ENCODE assay signal across 8 mouse cellular contexts in genomic region chr17:45805471-45806082, GRCm38 (mm10).
DNase-seq lines count a peak whose midpoint lies in the region; ATAC-seq and TF ChIP-seq lines count a peak whose summit lies in the region.

No protein-coding gene starts in this region.

- no peak for TF ChIP-seq EP300 in CH12.LX (IDR thresholded peaks at IDR 0.05; ENCODE audit: low read length)

- in situ Hi-C loops in CH12.LX (cut with MboI; ENCODE audit: low pct_ligation_motif_present, low pct_unique_long_range_greater_than_20kb, low sequenced_read_pairs) = no loop called here

- H3K79me2 ChIP-seq in CH12.LX (replicated peaks; ENCODE audit: control insufficient read depth, extremely low read depth, insufficient read depth, poor library complexity, severe bottlenecking) = no peaks in the 10 kb centered on the region

- no peaks in the 10 kb centered on the region for H3K36me3 ChIP-seq in CH12.LX (replicated peaks in 1 of 2; ENCODE audit: control insufficient read depth in 1 of 2, insufficient read depth in 1 of 2, low read length in 1 of 2)
- H3K36me3 ChIP-seq in forebrain, embryonic 15.5 days = no peaks in the 10 kb centered on the region
- H3K36me3 ChIP-seq in kidney, embryonic 14.5 days (ENCODE audit: control insufficient read depth, insufficient read depth, low read length) = no peaks in the 10 kb centered on the region

- H3K27me3 ChIP-seq in CH12.LX (replicated peaks) = peaks cover 80% of the 10 kb centered on the region
- peaks cover 6% of the 10 kb centered on the region; the same call in 1 of the 2 replicates for H3K27me3 ChIP-seq in forebrain, embryonic 15.5 days
- H3K27me3 ChIP-seq in kidney, embryonic 14.5 days (ENCODE audit: control insufficient read depth, insufficient read depth, low read length) = peaks cover 9% of the 10 kb centered on the region

- peak in 1 of 2 experiments; percentile 38; a peak in 1 of 4 replicates for TF ChIP-seq CTCF in CH12.LX (conservative IDR thresholded peaks at IDR 0.05 in 1 of 2, IDR thresholded peaks at IDR 0.05 in 1 of 2; ENCODE audit: low read depth in 2 of 2, low read length in 2 of 2)

- dilution Hi-C loops in CH12.LX (cut with MboI; ENCODE audit: extremely low pct_ligation_motif_present, extremely low pct_unique_long_range_greater_than_20kb, low sequenced_read_pairs) = no loop called here

- WGBS in forebrain, embryonic 15.5 days = under 1% methylated on average over 35 of the region's 35 CpGs
- 1% methylated on average over 33 of the region's 35 CpGs for WGBS in kidney, embryonic 14.5 days

- H3K9ac ChIP-seq in CH12.LX (ENCODE audit: insufficient read depth, low read depth) = no peak overlapping the region
- H3K9ac ChIP-seq in forebrain, embryonic 15.5 days (replicated peaks) = no peak overlapping the region; the same call in 1 of the 2 replicates
- H3K9ac ChIP-seq in kidney, embryonic 14.5 days (ENCODE audit: low read depth, low read length) = no peak overlapping the region; the same call in 1 of the 2 replicates

- no peak overlapping the region for H3K27ac ChIP-seq in CH12.LX (ENCODE audit: insufficient read depth, low read depth)
- H3K27ac ChIP-seq in forebrain, embryonic 15.5 days (replicated peaks) = no peak overlapping the region
- H3K27ac ChIP-seq in kidney, embryonic 14.5 days (ENCODE audit: low read depth, low read length) = no peak overlapping the region

- ATAC-seq in cerebellum, adult (ENCODE audit: insufficient number of reproducible peaks, low FRiP score, low TSS enrichment) = no peak
- peak; percentile 53 for ATAC-seq in forebrain, embryonic 15.5 days (replicated peaks)
- ATAC-seq in kidney, embryonic 14.5 days (ENCODE audit: low FRiP score, low TSS enrichment) = peak; percentile 34; the same call in 1 of the 2 replicates

- peaks cover 11% of the 10 kb centered on the region for H3K9me3 ChIP-seq in CH12.LX (replicated peaks; ENCODE audit: low read length)
- H3K9me3 ChIP-seq in forebrain, embryonic 15.5 days = no peaks in the 10 kb centered on the region
- no peaks in the 10 kb centered on the region for H3K9me3 ChIP-seq in kidney, embryonic 14.5 days (ENCODE audit: control insufficient read depth, low read length)

- no peaks in the 10 kb centered on the region for H3K4me1 ChIP-seq in CH12.LX (ENCODE audit: control insufficient read depth in 1 of 2, insufficient read depth in 2 of 2)
- peaks cover 24% of the 10 kb centered on the region for H3K4me1 ChIP-seq in forebrain, embryonic 15.5 days
- peaks cover 23% of the 10 kb centered on the region for H3K4me1 ChIP-seq in kidney, embryonic 14.5 days (ENCODE audit: control insufficient read depth, insufficient read depth, low read length)

- TF ChIP-seq POLR2A in CH12.LX (IDR thresholded peaks at IDR 0.05; ENCODE audit: low read depth, low read length) = no peak

- TF ChIP-seq RAD21 in CH12.LX (IDR thresholded peaks at IDR 0.05; ENCODE audit: low read depth, low read length) = no peak; the same call in 1 of the 2 replicates

- no peak overlapping the region for H3K4me3 ChIP-seq in CH12.LX (replicated peaks in 1 of 3; ENCODE audit: low read depth in 2 of 3, low read length in 2 of 3, poor library complexity in 1 of 3)
- H3K4me3 ChIP-seq in forebrain, embryonic 15.5 days = peak overlapping the region; percentile 4; the same call in 1 of the 2 replicates
- H3K4me3 ChIP-seq in kidney, embryonic 14.5 days (ENCODE audit: low read length) = peak overlapping the region; percentile 10

- H3K4me2 ChIP-seq in CH12.LX (ENCODE audit: insufficient read depth, low read depth, poor library complexity, severe bottlenecking) = no peak overlapping the region
- H3K4me2 ChIP-seq in forebrain, embryonic 15.5 days (replicated peaks) = peak overlapping the region; percentile 21; the same call in 1 of the 2 replicates
- peak overlapping the region; percentile 25 for H3K4me2 ChIP-seq in kidney, embryonic 14.5 days (replicated peaks; ENCODE audit: low read depth, low read length)

- DNase-seq in cerebellum, postnatal 14 days = peak; percentile 38 to 65
- no peak for DNase-seq in CH12.LX (ENCODE audit: extremely low read depth)
- DNase-seq in mesoderm, embryonic 11.5 days (ENCODE audit: low read depth, low spot score) = peak; percentile 67
- peak; percentile 37 for DNase-seq in thymus, postnatal 25 days
- no peak for DNase-seq in layer of hippocampus, postnatal 36 days

TF ChIP-seq in CH12.LX, 34 proteins besides CTCF, POLR2A, EP300 and RAD21:
- peak; percentile 31 for TF ChIP-seq SMC3 (IDR thresholded peaks at IDR 0.05; ENCODE audit: low read depth, low read length)
- no peak for TF ChIP-seq MXI1 (IDR thresholded peaks at IDR 0.05; ENCODE audit: low read depth, low read length)

Comparison
In these comparisons a context has a peak if more than half of its experiments do, and no peak if none do; other contexts are left out.
1. DNase-seq: peak in cerebellum, postnatal 14 days (2 of 2), mesoderm, embryonic 11.5 days (single experiment) and thymus, postnatal 25 days (single experiment); none in CH12.LX (single experiment) and layer of hippocampus, postnatal 36 days (0 of 2).
2. H3K4me3 ChIP-seq: peak in forebrain, embryonic 15.5 days (single experiment) and kidney, embryonic 14.5 days (single experiment); none in CH12.LX (0 of 3).